Mouse (Mus musculus) E14TG2a.4 (cell line): ENCODE measurements around the gene Cwc27.

Source experiments
- H3K27me3 ChIP-seq: 2 replicates; pipeline ENCODE4 v1.6.1; 2014; ENCODE audit warnings: low read length, control low read depth; ENCODE audit not compliant: insufficient read depth
- H3K36me3 ChIP-seq: 2 replicates; pipeline ENCODE4 v1.6.1; 2014; ENCODE audit warnings: low read length, control low read depth; ENCODE audit not compliant: insufficient read depth
- H3K4me1 ChIP-seq: replicated peaks from 2 replicates; pipeline ENCODE4 v1.6.1; 2014; ENCODE audit warnings: low read depth, low read length, control low read depth
- H3K4me3 ChIP-seq: replicated peaks from 2 replicates; pipeline ENCODE4 v1.5.1; 2014; ENCODE audit warnings: mild to moderate bottlenecking, low read length
- H3K9me3 ChIP-seq: 2 replicates; pipeline ENCODE4 v1.6.1; 2014; ENCODE audit warnings: low read length, control low read depth
- CTCF ChIP-seq: conservative IDR thresholded peaks from 2 replicates; pipeline ENCODE4 v1.5.1; 2014; ENCODE audit warnings: low read length
- NANOG ChIP-seq: IDR thresholded peaks from 2 replicates; pipeline ENCODE4 v1.6.1; 2014; ENCODE audit warnings: borderline replicate concordance, low read length, mixed read lengths
- POU5F1 ChIP-seq: IDR thresholded peaks from 2 replicates; pipeline ENCODE4 v1.6.1; 2014; ENCODE audit warnings: low read length, borderline replicate concordance

Gene Cwc27

GRCm38 (mm10) chr13:104631621-104632205, 185.2 kb downstream of the Cwc27 start:
- H3K4me3 ChIP-seq = no peak overlapping the region
- peaks cover 12% of the 10 kb centered on the region for H3K36me3 ChIP-seq
- H3K27me3 ChIP-seq = no peaks in the 10 kb centered on the region
- TF ChIP-seq CTCF (no peak), NANOG (no peak), POU5F1 (no peak)
- no peaks in the 10 kb centered on the region; the same call in 1 of the 2 replicates for H3K4me1 ChIP-seq
- H3K9me3 ChIP-seq = no peaks in the 10 kb centered on the region

GRCm38 (mm10) chr13:104630808-104631207, 186.1 kb downstream of the Cwc27 start:
- H3K27me3 ChIP-seq = no peaks in the 10 kb centered on the region
- TF ChIP-seq NANOG (no peak), CTCF (no peak), POU5F1 (no peak)
- H3K4me1 ChIP-seq = no peaks in the 10 kb centered on the region
- no peak overlapping the region for H3K4me3 ChIP-seq
- H3K9me3 ChIP-seq = no peaks in the 10 kb centered on the region
- peaks cover 12% of the 10 kb centered on the region for H3K36me3 ChIP-seq

GRCm38 (mm10) chr13:104629621-104630020, 187.3 kb downstream of the Cwc27 start:
- no peak overlapping the region for H3K4me3 ChIP-seq
- no peaks in the 10 kb centered on the region for H3K4me1 ChIP-seq
- no peaks in the 10 kb centered on the region for H3K27me3 ChIP-seq
- no peaks in the 10 kb centered on the region for H3K9me3 ChIP-seq
- no peak for TF ChIP-seq NANOG
- TF ChIP-seq CTCF = no peak
- no peak for TF ChIP-seq POU5F1
- peaks cover 12% of the 10 kb centered on the region for H3K36me3 ChIP-seq

- no peak overlapping the region for H3K4me3 ChIP-seq
- H3K27me3 ChIP-seq = no peaks in the 10 kb centered on the region
- TF ChIP-seq NANOG = no peak
- no peak for TF ChIP-seq POU5F1
- no peaks in the 10 kb centered on the region for H3K4me1 ChIP-seq
- H3K9me3 ChIP-seq = no peaks in the 10 kb centered on the region
- peaks cover 12% of the 10 kb centered on the region for H3K36me3 ChIP-seq
Measured at GRCm38 (mm10) chr13:104628019-104628418, 188.9 kb downstream of the Cwc27 start.

- H3K4me1 ChIP-seq = no peaks in the 10 kb centered on the region
Measured at GRCm38 (mm10) chr13:104627169-104627909, 189.6 kb downstream of the Cwc27 start.

GRCm38 (mm10) chr13:104623130-104623891, 193.6 kb downstream of the Cwc27 start:
- no peak overlapping the region for H3K4me3 ChIP-seq
- H3K9me3 ChIP-seq = no peaks in the 10 kb centered on the region; the same call in 1 of the 2 replicates
- H3K36me3 ChIP-seq = no peaks in the 10 kb centered on the region
- no peaks in the 10 kb centered on the region for H3K4me1 ChIP-seq
- H3K27me3 ChIP-seq = no peaks in the 10 kb centered on the region
- TF ChIP-seq POU5F1 = no peak
- TF ChIP-seq NANOG = no peak
- TF ChIP-seq CTCF = no peak

More at GRCm38 (mm10) chr13:104627169-104627909, 189.6 kb downstream of the Cwc27 start:
- no peaks in the 10 kb centered on the region for H3K27me3 ChIP-seq
- H3K36me3 ChIP-seq = peaks cover 12% of the 10 kb centered on the region
- H3K9me3 ChIP-seq = no peaks in the 10 kb centered on the region
- TF ChIP-seq CTCF (no peak), POU5F1 (no peak), NANOG (no peak)
- H3K4me3 ChIP-seq = no peak overlapping the region

GRCm38 (mm10) chr13:104622102-104622743, 194.7 kb downstream of the Cwc27 start:
- no peaks in the 10 kb centered on the region for H3K27me3 ChIP-seq
- no peaks in the 10 kb centered on the region for H3K36me3 ChIP-seq
- no peak overlapping the region for H3K4me3 ChIP-seq
- no peak for TF ChIP-seq NANOG
- no peak for TF ChIP-seq POU5F1
- no peak for TF ChIP-seq CTCF
- no peaks in the 10 kb centered on the region; the same call in 1 of the 2 replicates for H3K9me3 ChIP-seq
- H3K4me1 ChIP-seq = no peaks in the 10 kb centered on the region

- Histone ChIP-seq H3K36me3 (no peaks in the 10 kb centered on the region), H3K4me3 (no peak overlapping the region), H3K4me1 (no peaks in the 10 kb centered on the region), H3K27me3 (no peaks in the 10 kb centered on the region), H3K9me3 (no peaks in the 10 kb centered on the region; the same call in 1 of the 2 replicates)
- TF ChIP-seq POU5F1 (no peak), CTCF (no peak), NANOG (no peak)
Measured at GRCm38 (mm10) chr13:104620423-104620822, 196.5 kb downstream of the Cwc27 start.
